Mouse (Mus musculus) kidney, postnatal 4 days (tissue): ENCODE results near the gene Ier3.

Experiments used
- DNase-seq, 2 experiments: peaks; one replicate each; pipeline ENCODE4 v3.0.0; 2021; ENCODE audit warnings: mixed read lengths in 2 of 2

Gene Ier3

GRCm38 (mm10) chr17:35836991-35837422 is 15.5 kb downstream of the Ier3 start:
- peak; percentile 94 to 96 for DNase-seq

GRCm38 (mm10) chr17:35837487-35837886 is 16.0 kb downstream of the Ier3 start:
- peak; percentile 73 to 80 for DNase-seq

GRCm38 (mm10) chr17:35838122-35838544 is 16.6 kb downstream of the Ier3 start, which contains the start of gene Tubb5:
Gene Tubb5, minus strand, starts transcription at chr17:35838306.
- DNase-seq: peak; percentile 96 to 98

DNA sequence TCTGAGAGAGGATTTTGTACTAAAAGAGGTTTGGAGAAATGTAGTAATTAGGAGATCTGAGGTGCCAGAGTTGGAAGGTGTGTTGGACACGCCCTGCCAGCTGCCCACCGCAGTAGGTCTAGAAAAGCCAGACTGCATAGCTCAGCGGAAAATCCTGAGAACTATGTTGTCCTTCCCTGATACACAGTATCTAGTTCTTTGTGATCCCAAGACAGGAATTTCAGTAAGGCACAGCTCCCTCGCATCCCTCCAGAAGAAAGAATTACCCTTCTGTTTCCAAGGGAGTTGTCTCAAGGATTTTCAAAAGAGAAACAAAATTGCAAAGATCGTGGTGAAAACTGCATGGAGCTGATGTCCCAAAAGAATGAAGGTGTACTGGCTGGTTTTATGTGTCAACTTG is 17.1 kb downstream of the Ier3 start:
- peak; percentile 29 to 54 for DNase-seq

DNA sequence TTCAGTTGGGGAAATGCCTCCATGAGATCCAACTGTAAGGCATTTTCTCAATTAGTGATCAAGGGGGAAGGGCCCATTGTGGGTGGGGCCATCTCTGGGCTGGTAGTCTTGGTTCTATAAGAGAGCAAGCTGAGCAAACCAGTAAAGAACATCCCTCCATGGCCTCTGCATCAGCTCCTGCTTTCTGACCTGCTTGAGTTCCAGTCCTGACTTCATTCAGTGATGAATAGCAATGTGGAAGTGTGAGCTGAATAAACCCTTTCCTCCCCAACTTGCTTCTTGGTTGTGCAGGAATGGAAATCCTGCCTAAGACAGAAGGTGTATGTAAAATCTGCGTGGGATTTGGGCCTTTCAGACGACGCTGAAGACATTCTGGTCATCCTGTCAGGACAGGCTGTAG is 17.5 kb downstream of the Ier3 start:
- peak; percentile 55 to 67 for DNase-seq

DNA sequence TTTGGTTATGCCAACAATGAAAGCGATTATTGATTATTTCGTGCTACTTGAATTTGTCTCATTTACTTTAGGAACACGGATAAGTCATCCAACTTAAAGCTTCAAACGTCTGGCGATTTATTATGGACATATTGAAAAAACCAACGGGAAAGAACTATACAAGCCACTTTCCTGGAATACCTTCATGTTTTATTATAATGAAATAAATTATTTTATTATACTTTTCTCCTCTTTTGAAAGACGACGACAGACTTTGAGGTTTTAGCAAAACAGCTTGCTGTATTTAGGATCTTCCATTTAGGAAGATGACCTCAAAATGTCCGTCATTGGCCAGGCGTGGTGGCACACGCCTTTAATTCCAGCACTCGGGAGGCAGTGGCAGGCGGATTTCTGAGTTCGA is 19.1 kb downstream of the Ier3 start:
- no peak for DNase-seq

DNA sequence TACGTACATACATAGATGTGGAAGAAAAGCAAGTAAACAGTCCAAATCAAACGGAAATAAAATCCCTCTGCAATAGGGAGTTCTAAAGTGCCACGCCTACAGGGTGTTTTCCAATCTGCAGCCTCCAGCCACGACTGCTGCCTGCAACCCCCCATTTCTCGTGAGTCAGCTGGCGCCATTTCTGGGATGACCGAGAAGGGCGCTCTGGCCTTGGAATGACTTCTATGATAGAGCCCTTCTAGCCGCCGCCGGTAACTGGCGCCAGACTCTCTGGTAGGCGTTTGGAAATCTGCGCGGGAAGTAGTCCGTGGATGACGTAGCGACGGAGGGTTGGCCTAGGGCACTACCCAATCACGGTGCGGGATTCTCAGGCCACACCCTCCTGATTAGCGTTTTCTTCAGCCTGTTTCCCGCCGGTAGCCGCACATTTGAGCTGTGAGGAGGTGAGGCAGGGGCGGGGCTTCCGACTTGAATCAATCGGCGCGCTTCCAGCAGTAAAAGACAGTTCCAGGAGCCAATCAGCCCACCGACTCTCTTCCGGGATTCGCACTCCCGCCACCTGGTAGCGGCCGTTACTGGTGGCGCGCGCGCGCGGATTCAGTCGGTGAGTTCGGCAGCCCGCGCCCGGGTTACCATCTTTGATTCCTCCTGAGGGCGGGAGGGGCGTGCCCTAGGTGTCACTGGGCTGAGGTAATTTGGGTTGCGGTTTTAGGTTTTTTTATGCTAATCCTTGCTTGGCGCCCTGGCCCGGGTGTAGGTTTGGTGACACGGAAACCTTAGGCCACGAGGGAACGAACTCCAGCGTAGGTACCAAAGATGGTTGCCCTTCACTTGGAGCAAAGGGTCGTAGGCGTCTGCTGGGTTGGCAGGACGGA is 19.8 kb downstream of the Ier3 start, which contains the start of gene Mdc1:
TSS of gene Mdc1 (plus strand) at position 440 of the 875 bp plus-strand sequence.
- peak; percentile 99 to 100 for DNase-seq

DNA sequence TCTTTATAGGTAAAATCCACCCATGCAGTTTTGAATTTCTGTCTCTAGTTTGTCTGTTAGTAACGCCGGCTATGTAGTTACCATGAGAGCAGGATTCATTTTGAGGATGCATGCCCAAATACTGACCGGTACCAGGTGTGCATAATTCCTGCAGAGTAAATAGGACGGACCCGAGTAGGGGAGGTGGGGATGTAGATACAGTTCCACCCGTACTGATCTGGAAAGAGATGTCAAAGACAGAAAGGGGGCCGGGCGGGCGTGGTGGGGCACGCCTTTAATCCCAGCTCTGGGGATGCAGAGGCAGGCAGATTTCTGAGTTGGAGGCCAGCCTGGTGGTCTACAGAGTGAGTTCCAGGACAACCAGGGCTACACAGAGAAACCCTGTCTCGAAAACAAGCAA is 20.5 kb downstream of the Ier3 start:
- peak; percentile 14 to 22 for DNase-seq

- DNase-seq: no peak
These were observed 22.0 kb downstream of the Ier3 start for GRCm38 (mm10) chr17:35843514-35843913.

DNA sequence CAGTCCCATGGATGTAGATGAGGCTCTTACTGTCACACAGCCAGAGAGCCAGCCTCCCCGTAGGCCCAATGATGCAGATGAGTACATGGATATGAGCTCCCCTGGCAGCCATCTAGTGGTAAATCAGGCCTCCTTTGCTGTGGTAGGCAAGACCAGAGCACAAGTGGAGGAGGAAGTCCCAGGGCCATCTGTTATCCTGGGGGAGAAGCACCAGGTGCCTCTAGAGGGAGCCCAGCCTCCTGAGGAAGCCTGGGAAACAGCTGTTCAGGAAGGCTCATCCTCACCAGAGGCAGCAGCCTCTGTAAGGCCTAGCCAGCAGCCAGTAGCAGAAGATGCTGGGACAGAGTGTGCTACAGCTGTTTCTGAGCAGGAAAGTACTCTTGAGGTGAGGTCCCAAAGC is 26.6 kb downstream of the Ier3 start:
- peak in 1 of 2 experiments; percentile 56 for DNase-seq

DNA sequence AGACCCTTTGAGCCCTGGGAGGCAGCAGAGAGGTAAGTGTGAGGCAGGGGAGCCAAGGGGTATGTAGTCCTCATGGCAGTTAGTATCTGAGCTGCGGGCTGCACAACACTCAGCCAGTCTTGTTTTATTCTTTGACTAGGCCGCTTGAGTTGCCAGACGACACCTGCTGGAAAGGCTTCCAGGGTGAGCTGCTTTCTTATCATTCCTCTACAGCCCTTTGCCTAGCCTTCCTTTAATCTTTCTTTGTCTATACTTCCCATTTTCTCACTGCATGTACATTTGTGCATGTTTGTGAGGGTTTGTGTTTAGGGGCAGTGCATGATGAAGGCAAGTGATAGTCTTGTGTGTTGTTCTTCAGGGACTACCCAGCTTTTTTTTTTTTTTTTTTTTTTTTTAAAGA is 29.5 kb downstream of the Ier3 start:
- DNase-seq: no peak

GRCm38 (mm10) chr17:35859371-35859770 is 37.9 kb downstream of the Ier3 start:
- no peak for DNase-seq

DNA sequence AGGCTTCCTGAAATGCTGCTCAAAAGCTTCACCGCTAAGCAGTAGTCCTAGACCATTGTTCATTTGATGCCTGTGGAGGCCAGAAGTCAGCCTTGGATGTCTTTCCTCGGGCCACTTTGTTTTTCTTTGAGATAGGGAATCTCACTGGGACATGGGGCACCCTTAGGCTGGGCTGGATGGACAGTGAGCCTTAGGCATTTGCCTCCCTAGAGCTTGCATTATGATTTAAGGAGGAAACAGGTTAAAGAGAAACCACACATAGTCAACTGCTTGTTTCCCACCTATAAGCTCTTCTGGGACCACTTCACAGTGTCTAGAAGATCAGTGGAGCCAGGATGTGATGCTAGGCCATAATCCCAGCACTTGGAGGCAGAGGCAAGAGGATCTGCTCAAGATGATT is 38.4 kb downstream of the Ier3 start:
- DNase-seq: no peak

DNA sequence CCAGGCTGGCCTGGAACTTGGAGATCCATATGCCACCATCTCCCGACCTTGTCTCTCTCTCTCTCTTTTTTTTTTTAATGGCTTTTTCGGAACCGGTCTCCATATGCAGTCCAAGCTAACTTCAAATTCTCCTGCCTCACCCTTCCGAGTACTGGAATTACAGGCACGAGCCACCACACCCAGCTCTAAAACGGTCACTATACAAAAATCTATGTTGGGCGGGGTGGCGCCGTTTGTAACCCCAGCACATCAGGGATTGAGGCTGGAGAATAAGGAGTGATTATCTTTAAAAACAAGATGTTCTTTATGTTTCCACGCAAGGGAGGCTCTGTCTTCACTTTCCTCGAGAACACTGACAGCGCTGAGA is 39.3 kb downstream of the Ier3 start:
- DNase-seq: no peak

- DNase-seq: peak; percentile 92 to 95
These were observed 39.8 kb downstream of the Ier3 start, which contains the start of gene Nrm for GRCm38 (mm10) chr17:35861198-35861857. Gene Nrm, plus strand, starts transcription at chr17:35861318.

DNA sequence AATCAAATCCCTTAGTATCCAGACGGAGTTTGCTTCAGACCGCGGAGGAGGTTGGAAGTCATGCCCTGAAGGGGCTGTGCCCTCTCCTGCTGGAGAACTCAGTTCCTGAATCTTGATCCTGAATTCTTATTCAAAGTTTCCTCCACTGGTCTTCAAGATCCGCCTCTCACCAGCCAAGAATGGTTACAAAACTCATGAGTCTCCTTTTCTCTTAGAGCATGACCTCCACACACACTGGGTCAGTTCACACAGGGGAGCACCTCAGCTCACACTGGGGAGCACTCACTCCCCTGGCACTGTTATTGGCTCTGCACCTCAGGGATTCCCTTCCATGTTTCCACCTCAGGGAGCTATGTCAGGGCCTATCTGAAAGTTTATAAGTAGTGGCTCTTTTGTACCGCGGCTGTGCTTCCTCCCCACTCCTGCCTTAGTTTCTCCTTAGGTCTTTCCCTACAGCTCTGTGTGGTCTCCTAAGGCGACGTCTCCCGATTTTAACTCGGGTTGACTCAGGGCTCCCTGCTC is 43.4 kb downstream of the Ier3 start:
- DNase-seq: peak in 1 of 2 experiments; percentile 18

DNA sequence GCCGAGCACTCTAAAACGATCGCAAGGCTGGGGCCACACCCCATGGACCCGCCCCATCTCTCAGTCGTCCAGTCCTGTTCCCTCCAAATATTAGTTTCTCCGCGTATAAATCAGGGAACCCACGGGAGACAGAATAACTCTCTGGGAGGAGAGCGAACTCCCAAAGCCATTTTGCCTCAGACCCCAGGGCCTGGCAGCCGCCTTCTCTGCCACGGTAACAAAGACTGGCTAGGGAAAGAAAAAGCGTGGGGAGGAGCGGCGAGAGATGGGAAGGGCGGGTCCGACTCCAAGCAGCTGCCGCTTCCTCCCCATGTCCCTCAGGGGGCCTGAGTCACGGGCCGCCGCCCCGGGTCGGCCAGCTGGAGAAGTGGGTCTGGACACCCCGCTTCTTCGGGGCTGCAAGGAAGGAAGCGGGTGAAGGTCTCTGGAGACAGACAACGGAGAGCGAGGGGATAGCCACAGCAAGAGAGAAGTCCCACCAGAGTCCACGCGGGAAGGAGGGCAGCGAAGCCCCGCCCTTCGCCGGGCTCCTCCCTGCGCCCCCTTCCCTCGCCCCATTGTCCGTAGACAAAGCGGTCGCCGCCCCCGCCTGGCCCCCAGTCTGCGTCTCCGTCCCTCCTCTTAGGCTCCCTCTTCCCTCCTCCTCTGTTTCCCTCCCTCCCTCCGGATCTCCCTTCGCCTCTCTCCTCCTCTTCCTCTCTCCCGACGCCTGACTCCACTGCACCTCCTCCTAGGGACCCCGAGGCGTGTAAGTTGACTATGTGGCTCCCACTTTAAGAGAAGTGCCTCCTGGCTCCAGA is 44.2 kb downstream of the Ier3 start, which contains the start of gene Ppp1r18:
TSS of gene Ppp1r18 (plus strand) at position 113 of the 800 bp plus-strand sequence.
- peak; percentile 86 to 90 for DNase-seq

- peak; percentile 77 to 83 for DNase-seq
These were observed 44.9 kb downstream of the Ier3 start for GRCm38 (mm10) chr17:35866281-35866831.

DNA sequence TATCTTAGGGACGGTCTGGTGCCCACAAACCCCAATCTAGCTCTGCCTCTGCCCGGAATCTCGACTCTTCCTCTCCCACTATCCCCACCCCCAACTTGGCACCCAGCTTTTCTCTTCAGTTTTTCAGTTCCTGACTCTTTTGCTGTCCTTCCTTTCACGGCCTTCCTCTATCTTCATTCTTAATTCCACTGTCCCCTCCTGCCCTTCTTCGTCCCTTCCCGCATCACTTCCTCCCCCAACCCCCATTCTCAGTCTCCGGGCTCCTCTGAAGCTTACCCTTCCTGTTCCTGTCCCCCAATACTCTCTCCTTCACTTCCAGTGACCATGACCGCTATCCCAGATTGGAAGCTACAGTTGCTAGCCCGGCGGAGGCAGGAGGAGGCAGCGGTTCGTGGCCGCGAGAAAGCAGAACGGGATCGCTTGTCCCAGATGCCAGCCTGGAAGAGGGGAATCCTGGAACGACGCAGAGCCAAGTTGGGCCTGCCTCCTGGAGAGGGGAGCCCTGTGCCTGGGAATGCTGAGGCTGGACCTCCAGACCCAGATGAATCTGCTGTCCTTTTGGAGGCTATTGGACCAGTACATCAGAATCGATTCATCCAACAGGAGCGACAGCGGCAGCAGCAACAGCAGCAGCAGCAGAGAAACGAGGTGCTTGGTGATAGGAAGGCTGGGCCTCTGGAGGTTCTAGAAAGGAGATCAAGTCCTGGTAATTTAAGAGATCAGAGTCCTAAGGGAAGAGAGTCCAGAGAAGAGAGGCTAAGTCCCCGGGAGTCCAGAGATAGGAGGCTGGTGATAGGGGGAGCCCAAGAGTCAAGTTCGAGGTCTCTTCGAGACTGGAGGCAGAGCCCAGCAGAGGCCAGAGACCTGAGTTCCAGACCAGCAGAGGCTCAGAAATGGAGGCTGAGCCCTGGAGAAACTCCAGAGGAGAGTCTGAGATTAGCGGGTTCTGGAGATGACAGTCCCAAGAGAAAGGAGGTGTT is 45.7 kb downstream of the Ier3 start:
- peak; percentile 44 to 64 for DNase-seq

DNA sequence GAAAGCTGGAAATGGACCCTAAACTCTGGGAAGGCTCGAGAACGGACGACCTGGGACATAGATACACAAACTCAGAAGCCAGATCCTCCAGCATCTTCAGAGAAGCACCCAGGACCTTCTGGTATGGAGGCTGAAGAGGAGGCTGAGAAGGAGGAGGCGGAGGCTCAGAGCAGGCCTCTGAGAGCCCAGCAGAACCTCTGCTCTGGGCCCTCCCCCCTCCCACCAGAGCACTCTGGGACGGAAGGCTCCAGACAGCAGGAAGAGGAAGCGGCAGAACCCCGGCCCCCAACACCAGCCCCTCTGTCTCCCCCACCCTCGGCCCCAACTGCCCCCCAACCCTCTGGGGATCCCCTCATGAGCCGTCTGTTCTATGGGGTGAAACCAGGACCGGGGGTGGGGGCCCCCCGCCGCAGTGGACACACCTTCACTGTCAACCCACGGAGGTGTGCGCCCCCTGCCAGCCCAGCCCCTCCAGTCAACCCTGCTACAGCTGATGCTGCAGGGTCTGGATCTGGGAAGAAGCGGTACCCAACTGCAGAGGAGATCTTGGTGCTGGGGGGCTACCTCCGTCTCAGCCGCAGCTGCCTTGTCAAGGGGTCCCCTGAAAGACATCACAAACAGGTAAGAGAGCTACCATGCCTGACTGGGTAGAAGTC is 46.8 kb downstream of the Ier3 start:
- peak; percentile 33 to 60 for DNase-seq
